Mouse (Mus musculus) lung, adult 2 months (tissue): ENCODE results near the gene Srprb.

Experiments
- CTCF ChIP-seq: fragments of 200-500 bp; IDR thresholded peaks from 2 replicates; pipeline ENCODE4 v1.5.1; 2011; ENCODE audit warnings: mild to moderate bottlenecking, low read length, control low read depth; ENCODE audit not compliant: insufficient read depth
- POLR2A ChIP-seq: fragments of 200-500 bp; IDR thresholded peaks from 2 replicates; pipeline ENCODE4 v1.6.1; 2011; ENCODE audit warnings: low read depth, mild to moderate bottlenecking, control low read depth, low read length, borderline replicate concordance; ENCODE audit errors: extremely low read depth

- TF ChIP-seq CTCF (no peak), POLR2A (no peak)
Observed at GRCm38 (mm10) chr9:103140384-103140783, 61.6 kb downstream of the Srprb start.
